Mouse (Mus musculus) neural tube, embryonic 14.5 days (tissue): ENCODE data around the gene Haao. TPM values are rescaled to one million over a fixed set of nuclear protein-coding genes. Genes with fewer than 3 reads are reported as not detected.
A peak's percentile ranks its signal among the peaks of the same experiment; 100 is the strongest.

Experiments
- ATAC-seq: fragments of 200-750 bp; cut with Nextera tagmentation; 2 replicates; pipeline ENCODE4 v1.8.0; 2017; ENCODE audit warnings: low read depth, mild to moderate bottlenecking, moderate TSS enrichment, moderate library complexity
- H3K27ac ChIP-seq: fragments of 300-500 bp; sonication (generic); 2 replicates; pipeline ENCODE4 v1.5.1; 2014; ENCODE audit warnings: low read depth, mild to moderate bottlenecking, control low read depth, low read length, moderate library complexity, mixed read lengths
- H3K27me3 ChIP-seq: fragments of 300-500 bp; sonication (generic); 2 replicates; pipeline ENCODE4 v1.6.1; 2014; ENCODE audit warnings: low read length; ENCODE audit not compliant: control insufficient read depth, insufficient read depth
- H3K36me3 ChIP-seq: fragments of 300-500 bp; sonication (generic); 2 replicates; pipeline ENCODE4 v1.6.1; 2014; ENCODE audit warnings: low read length, mixed read lengths; ENCODE audit not compliant: control insufficient read depth, insufficient read depth
- H3K4me1 ChIP-seq: fragments of 300-500 bp; sonication (generic); 2 replicates; pipeline ENCODE4 v1.6.1; 2014; ENCODE audit warnings: low read length; ENCODE audit not compliant: control insufficient read depth, insufficient read depth
- H3K4me2 ChIP-seq: fragments of 300-500 bp; sonication (generic); 2 replicates; pipeline ENCODE4 v1.6.1; 2014; ENCODE audit warnings: mild to moderate bottlenecking, low read depth, low read length, control low read depth
- H3K4me3 ChIP-seq: fragments of 300-500 bp; sonication (generic); 2 replicates; pipeline ENCODE4 v1.5.1; 2014; ENCODE audit warnings: low read depth, low read length, control low read depth, mixed read lengths
- H3K9ac ChIP-seq: fragments of 300-500 bp; sonication (generic); replicated peaks from 2 replicates; pipeline ENCODE4 v1.6.1; 2014; ENCODE audit warnings: low read depth, mild to moderate bottlenecking, control low read depth, low read length, mixed read lengths
- H3K9me3 ChIP-seq: fragments of 300-500 bp; sonication (generic); 2 replicates; pipeline ENCODE4 v1.6.1; 2016; ENCODE audit warnings: low read length; ENCODE audit not compliant: control insufficient read depth
- WGBS: fragments of 180-500 bp; shearing (Covaris S2); extraction: QIAGEN DNeasy Blood & Tissue Kit; methylation state at CpG from one replicate; pipeline ENCODE4 v1.1.7; 2014; 5-methylcytosine and 5-hydroxymethylcytosine counted together
- polyA plus RNA-seq: library from polyadenylated mRNA; unstranded; fragments of >200 nt; fragmentation: Nextera tagmentation; extraction: Ambion mirVana; gene quantifications from 2 replicates; pipeline ENCODE4 v1.2.1, GENCODE M21; 2014

Gene Haao
- polyA plus RNA-seq, 1 experiment from 2014 or later, result 0.16 TPM

DNA sequence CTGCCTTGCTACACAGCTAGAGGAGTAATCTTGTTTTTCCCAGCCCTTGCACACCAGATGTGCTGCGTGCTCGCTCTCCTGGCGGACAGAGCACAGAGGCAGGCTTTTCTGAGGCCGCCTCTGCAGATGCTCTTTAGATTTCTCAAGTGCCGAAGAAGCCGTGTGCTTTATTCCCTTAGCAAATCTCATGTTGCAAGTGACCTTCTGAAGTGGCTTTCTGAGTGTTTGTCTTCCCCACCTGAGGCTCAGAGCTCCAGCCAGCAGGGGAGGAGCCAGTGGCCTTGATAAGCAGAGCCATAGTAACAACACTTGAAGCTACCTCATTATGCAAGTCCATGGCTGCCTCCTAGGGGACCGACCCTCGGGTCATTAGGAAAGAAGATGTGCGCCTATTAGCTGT is 43.8 kb downstream of the Haao start:
- Histone ChIP-seq H3K9me3 (no peaks in the 10 kb centered on the region), H3K27me3 (no peaks in the 10 kb centered on the region), H3K9ac (no peak overlapping the region), H3K4me1 (no peaks in the 10 kb centered on the region), H3K36me3 (0 out of 2 replicates have a peak, but pooled peaks cover 12% of the 10 kb centered on the region), H3K4me3 (no peak overlapping the region), H3K4me2 (no peak overlapping the region), H3K27ac (no peak overlapping the region)
- ATAC-seq, result no peak
- 73% methylated on average over 9 of the region's 9 CpGs for WGBS

DNA sequence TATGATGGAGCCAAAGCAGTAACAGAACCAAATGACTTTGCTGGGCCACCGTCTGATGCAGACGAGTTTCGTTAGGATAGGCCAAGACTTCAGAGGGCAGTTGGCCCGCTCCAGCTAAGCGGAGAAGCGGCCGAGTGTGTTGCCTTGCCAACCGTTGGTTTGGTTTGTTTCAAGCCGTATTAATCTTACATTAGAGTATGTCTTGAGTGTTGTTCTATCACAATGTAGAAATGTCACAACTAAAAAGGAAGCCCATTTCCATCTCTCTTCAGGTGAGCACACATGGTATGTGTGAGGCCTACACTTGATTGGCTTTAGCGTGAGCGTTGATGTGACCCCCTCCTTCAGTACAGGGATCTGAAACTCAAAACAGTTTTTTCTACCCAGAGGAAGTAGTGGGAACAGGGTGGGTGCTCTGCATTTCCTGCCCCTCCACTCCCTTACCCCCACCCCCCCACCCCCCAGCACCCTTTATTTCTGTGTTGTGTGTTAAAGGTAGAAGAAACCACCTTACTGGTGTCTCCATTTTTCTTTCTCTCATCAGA is 48.2 kb downstream of the Haao start:
- ATAC-seq, result no peak
- Histone ChIP-seq H3K4me1 (no peaks in the 10 kb centered on the region), H3K27ac (no peak overlapping the region), H3K9ac (no peak overlapping the region), H3K9me3 (no peaks in the 10 kb centered on the region), H3K4me2 (no peak overlapping the region), H3K27me3 (no peaks in the 10 kb centered on the region), H3K4me3 (no peak overlapping the region), H3K36me3 (0 out of 2 replicates have a peak, but pooled peaks cover 11% of the 10 kb centered on the region)
- 91% methylated on average over 11 of the region's 11 CpGs for WGBS

DNA sequence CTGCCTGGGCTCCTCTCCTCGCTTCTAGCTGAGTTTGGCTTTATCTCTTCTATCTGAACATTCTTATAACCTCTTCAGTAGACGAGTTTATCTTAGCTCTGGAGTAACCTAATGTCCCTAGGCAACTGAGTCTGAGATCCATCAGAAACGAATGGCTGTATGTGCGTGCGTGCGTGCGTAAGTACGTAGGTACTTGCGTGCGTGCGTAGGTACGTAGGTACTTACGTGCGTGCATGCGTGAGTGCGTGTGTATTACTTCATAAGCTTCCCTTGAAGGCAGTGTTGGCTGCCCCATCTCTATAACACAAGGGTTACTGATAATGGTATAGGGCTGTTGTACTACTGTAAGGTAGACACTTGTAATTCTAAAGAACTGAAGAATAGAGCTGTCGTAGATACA is 52.6 kb downstream of the Haao start:
- no peak overlapping the region for H3K9ac ChIP-seq
- WGBS, result 97% methylated on average over 17 of the region's 17 CpGs
- no peak overlapping the region for H3K27ac ChIP-seq
- no peak overlapping the region for H3K4me3 ChIP-seq
- 0 out of 2 replicates have a peak, but pooled peaks cover 2% of the 10 kb centered on the region for H3K36me3 ChIP-seq
- ATAC-seq, result no peak
- H3K4me1 ChIP-seq, result peaks cover 4% of the 10 kb centered on the region; the same call in 1 of the 2 replicates
- no peak overlapping the region for H3K4me2 ChIP-seq
- H3K9me3 ChIP-seq, result no peaks in the 10 kb centered on the region
- no peaks in the 10 kb centered on the region for H3K27me3 ChIP-seq

DNA sequence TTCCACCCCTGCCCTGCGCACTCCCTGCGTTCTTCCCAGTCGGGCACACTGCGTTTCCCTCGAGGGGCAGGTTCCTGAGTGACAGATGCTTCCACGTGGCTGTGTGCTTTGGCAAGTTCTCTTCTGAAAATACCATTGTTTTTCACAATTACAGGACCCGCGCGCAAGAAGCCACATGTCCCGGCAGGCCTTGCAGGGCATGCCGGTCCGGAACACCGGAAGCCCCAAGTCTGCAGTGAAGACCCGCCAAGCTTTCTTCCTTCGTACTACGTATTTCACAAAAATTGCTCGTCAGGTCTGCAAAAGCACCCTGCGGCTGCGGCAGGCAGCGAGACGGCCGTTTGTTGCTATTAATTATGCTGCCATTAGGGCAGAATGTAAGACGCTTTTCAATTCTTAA is 55.4 kb downstream of the Haao start:
- WGBS, result 36% methylated on average over 23 of the region's 23 CpGs
- peaks cover 4% of the 10 kb centered on the region; the same call in 1 of the 2 replicates for H3K4me1 ChIP-seq
- H3K27me3 ChIP-seq, result no peaks in the 10 kb centered on the region
- no peak overlapping the region for H3K27ac ChIP-seq
- H3K9me3 ChIP-seq, result no peaks in the 10 kb centered on the region
- H3K9ac ChIP-seq, result peak overlapping the region; percentile 32; the same call in 1 of the 2 replicates
- peak overlapping the region; percentile 24 for H3K4me3 ChIP-seq
- H3K36me3 ChIP-seq, result no peaks in the 10 kb centered on the region
- peak; percentile 45; the same call in 1 of the 2 replicates for ATAC-seq
- peak overlapping the region; percentile 43 for H3K4me2 ChIP-seq

DNA sequence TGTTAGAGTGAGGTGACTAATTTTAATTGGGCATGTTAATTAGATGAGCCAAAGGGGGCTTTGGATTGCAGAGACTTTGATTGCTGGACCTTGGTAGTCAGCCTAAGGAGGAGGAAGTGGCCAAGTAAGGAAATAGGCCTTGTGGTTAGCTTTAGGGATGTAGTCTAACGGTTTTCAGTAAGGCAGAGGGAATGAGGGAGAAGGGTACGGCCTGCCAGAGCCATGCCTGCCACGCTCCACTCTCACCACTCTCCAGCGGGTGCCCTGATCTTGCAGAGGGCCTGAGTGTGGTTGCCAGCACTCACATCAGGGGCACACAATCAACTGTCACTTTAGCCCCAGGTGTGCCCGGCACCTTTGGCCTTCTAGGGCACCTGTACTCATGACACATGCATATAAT is 57.6 kb downstream of the Haao start:
- no peak overlapping the region for H3K27ac ChIP-seq
- H3K4me3 ChIP-seq, result no peak overlapping the region
- no peaks in the 10 kb centered on the region for H3K36me3 ChIP-seq
- H3K27me3 ChIP-seq, result no peaks in the 10 kb centered on the region
- 81% methylated on average over 5 of the region's 5 CpGs for WGBS
- no peak overlapping the region for H3K4me2 ChIP-seq
- H3K9ac ChIP-seq, result no peak overlapping the region
- no peak for ATAC-seq
- H3K9me3 ChIP-seq, result no peaks in the 10 kb centered on the region
- H3K4me1 ChIP-seq, result peaks cover 4% of the 10 kb centered on the region; the same call in 1 of the 2 replicates

DNA sequence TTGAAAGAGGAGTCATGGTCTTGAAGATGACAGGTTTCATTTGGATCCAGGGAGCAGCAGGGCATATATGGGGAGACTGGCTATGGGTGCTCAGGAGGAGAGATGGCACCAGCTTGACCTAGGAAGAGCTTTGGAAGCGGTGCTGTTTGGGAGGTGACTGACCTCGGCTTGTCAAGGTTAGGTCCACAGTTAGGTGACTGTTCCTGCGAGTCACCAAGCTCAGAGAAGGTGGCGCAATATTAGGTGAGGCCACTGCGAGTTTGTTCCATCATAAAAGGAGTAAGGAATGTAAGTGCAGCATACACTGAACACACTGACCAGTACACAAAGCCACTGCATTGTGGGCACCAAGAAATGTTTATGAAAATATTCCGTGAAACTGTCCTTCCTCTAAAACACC is 61.3 kb downstream of the Haao start:
- H3K4me3 ChIP-seq, result no peak overlapping the region
- 96% methylated on average over 6 of the region's 6 CpGs for WGBS
- no peak overlapping the region for H3K4me2 ChIP-seq
- no peak for ATAC-seq
- H3K4me1 ChIP-seq, result no peaks in the 10 kb centered on the region
- H3K27me3 ChIP-seq, result no peaks in the 10 kb centered on the region
- no peaks in the 10 kb centered on the region for H3K36me3 ChIP-seq
- H3K27ac ChIP-seq, result no peak overlapping the region
- no peaks in the 10 kb centered on the region for H3K9me3 ChIP-seq
- H3K9ac ChIP-seq, result no peak overlapping the region

DNA sequence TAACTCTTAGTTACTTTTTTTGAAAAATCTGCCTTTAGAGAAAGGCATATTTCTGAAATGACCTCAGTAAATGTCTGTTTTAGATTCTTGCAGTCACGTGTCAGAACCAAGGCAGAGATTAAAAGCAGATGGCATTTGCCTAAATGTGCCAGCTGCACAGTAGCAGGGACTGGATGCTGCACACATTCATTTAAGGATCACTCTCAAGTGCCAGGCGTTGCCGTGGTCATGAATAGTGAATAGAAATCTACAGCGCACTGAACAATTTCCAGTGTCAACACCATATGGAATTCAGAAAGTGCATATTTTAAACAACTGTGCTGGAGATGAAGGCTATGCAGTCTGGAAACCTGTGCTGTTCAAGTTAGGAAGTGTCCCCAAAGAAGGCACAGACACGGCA is 65.0 kb downstream of the Haao start:
- Histone ChIP-seq H3K4me3 (no peak overlapping the region), H3K9me3 (no peaks in the 10 kb centered on the region), H3K4me1 (no peaks in the 10 kb centered on the region), H3K9ac (no peak overlapping the region), H3K27me3 (no peaks in the 10 kb centered on the region), H3K27ac (no peak overlapping the region), H3K4me2 (no peak overlapping the region), H3K36me3 (no peaks in the 10 kb centered on the region)
- WGBS, result 42% methylated on average over 5 of the region's 5 CpGs
- ATAC-seq, result no peak

Other genes with a start within 250 kb of the Haao start
- gene Kcng3, start 216.1 kb downstream of the Haao start, polyA plus RNA-seq, result not detected in 2 replicates
- 35.0 and 36.8 TPM in 2 replicates for gene Mta3, start 141.8 kb downstream of the Haao start, polyA plus RNA-seq